Mouse (Mus musculus) midbrain, embryonic 10.5 days (tissue): Measurements from ENCODE around the gene Prdm12. TPM values are rescaled to one million over a fixed set of nuclear protein-coding genes. Genes with fewer than 3 reads are reported as not detected.

Experiments used
- DNase-seq: peaks from one replicate; pipeline ENCODE4 v3.0.0-alpha.2; 2017; ENCODE audit warnings: low spot score
- H3K27ac ChIP-seq: fragments of 300-500 bp; sonication (generic); replicated peaks from 2 replicates; pipeline ENCODE4 v1.5.1; 2016; ENCODE audit warnings: mild to moderate bottlenecking
- H3K27me3 ChIP-seq: fragments of 300-500 bp; sonication (generic); 2 replicates; pipeline ENCODE4 v1.6.1; 2016; ENCODE audit warnings: low read depth, mild to moderate bottlenecking; ENCODE audit not compliant: poor library complexity, severe bottlenecking
- H3K36me3 ChIP-seq: fragments of 300-500 bp; sonication (generic); 2 replicates; pipeline ENCODE4 v1.6.1; 2016; ENCODE audit warnings: mild to moderate bottlenecking, moderate library complexity
- H3K4me1 ChIP-seq: fragments of 300-500 bp; sonication (generic); 2 replicates; pipeline ENCODE4 v1.6.1; 2016
- H3K4me3 ChIP-seq: fragments of 300-500 bp; sonication (generic); 2 replicates; pipeline ENCODE4 v1.5.1; 2016; ENCODE audit warnings: mild to moderate bottlenecking, moderate library complexity
- H3K9me3 ChIP-seq: fragments of 300-500 bp; sonication (generic); replicated peaks from 2 replicates; pipeline ENCODE4 v1.6.1; 2016; ENCODE audit warnings: mild to moderate bottlenecking
- WGBS: fragments of 180-500 bp; shearing (Covaris S2); methylation state at CpG from one replicate; pipeline ENCODE4 v1.1.7; 2016; 5-methylcytosine and 5-hydroxymethylcytosine counted together
- microRNA-seq: library from miRNA; unstranded; fragments of <30 nt; microRNA quantifications from one replicate; pipeline ENCODE4, GENCODE M21; 2017
- polyA plus RNA-seq: library from polyadenylated mRNA; unstranded; fragments of >200 nt; fragmentation: Nextera tagmentation; extraction: Ambion mirVana; gene quantifications from 2 replicates; pipeline ENCODE4 v1.2.1, GENCODE M21; 2016

The Prdm12 gene
- polyA plus RNA-seq, 1 experiment from 2014 or later = 2.0 TPM

- no peak for DNase-seq
- no peak overlapping the region for H3K4me3 ChIP-seq
- H3K9me3 ChIP-seq = no peaks in the 10 kb centered on the region
- no peaks in the 10 kb centered on the region for H3K27me3 ChIP-seq
- no peaks in the 10 kb centered on the region for H3K4me1 ChIP-seq
- no peak overlapping the region for H3K27ac ChIP-seq
- H3K36me3 ChIP-seq = peaks cover 62% of the 10 kb centered on the region
These were observed 58.4 kb downstream of the Prdm12 start for GRCm38 (mm10) chr2:31698209-31698608.

- H3K36me3 ChIP-seq = peaks cover 51% of the 10 kb centered on the region
- no peaks in the 10 kb centered on the region for H3K4me1 ChIP-seq
- DNase-seq = peak; percentile 37
- no peak overlapping the region for H3K4me3 ChIP-seq
- no peaks in the 10 kb centered on the region for H3K27me3 ChIP-seq
- no peak overlapping the region for H3K27ac ChIP-seq
- no peaks in the 10 kb centered on the region for H3K9me3 ChIP-seq
- 55% methylated on average over 7 of the region's 7 CpGs for WGBS
These were observed 61.0 kb downstream of the Prdm12 start for GRCm38 (mm10) chr2:31700545-31701446.

DNA sequence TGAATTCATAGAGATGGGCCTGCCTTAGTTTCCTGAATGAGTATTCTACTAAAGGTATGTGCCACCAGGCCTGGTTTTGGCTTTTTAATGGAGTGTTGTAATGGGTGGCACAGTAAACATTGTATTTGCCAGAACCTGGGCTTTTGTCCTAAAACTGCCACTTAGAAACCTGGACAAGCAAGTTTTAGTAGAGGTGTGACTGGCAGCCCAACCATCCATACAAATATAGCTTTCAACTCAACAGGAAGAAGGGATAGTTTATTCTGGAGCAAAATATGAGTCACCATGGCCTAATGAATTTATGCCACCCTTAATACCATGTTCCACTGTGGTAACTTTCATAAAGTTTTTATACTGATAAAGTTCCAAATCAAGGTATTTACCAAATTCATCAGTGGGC is 63.4 kb downstream of the Prdm12 start:
- H3K4me1 ChIP-seq = no peaks in the 10 kb centered on the region
- no peaks in the 10 kb centered on the region for H3K27me3 ChIP-seq
- H3K9me3 ChIP-seq = no peaks in the 10 kb centered on the region
- no peak overlapping the region for H3K4me3 ChIP-seq
- no peak for DNase-seq
- H3K27ac ChIP-seq = no peak overlapping the region
- peaks cover 41% of the 10 kb centered on the region for H3K36me3 ChIP-seq

Small RNA genes within 50 kb of the gene (microRNA-seq; reads per million reads assigned to microRNA genes)
- gene Mir6998 = 1.8 reads per million

Other genes starting within 250 kb of the Prdm12 start
- 11.4 and 13.3 TPM in 2 replicates for gene Ass1, start 169.8 kb upstream of the Prdm12 start, polyA plus RNA-seq
- 86.8 and 95.7 TPM in 2 replicates for gene Fubp3, start 67.4 kb upstream of the Prdm12 start, polyA plus RNA-seq
- gene Exosc2, start 30.7 kb downstream of the Prdm12 start, polyA plus RNA-seq = 97.4 and 106 TPM in 2 replicates
- gene Abl1, start 48.3 kb downstream of the Prdm12 start, polyA plus RNA-seq = 44.2 and 48.2 TPM in 2 replicates
- 0.05 and 0.17 TPM in 2 replicates for gene Qrfp, start 170.5 kb downstream of the Prdm12 start, polyA plus RNA-seq
- gene Fibcd1, start 206.0 kb downstream of the Prdm12 start, polyA plus RNA-seq = 1.2 and 1.5 TPM in 2 replicates
- gene Lamc3, start 247.3 kb downstream of the Prdm12 start, polyA plus RNA-seq = 12.3 and 15.7 TPM in 2 replicates